Mouse (Mus musculus): ENCODE results near the gene Bach2. TPM values are rescaled to one million over a fixed set of nuclear protein-coding genes. Genes with fewer than 3 reads are reported as not detected.

Bach2 gene
- polyA plus RNA-seq, 1 experiment = 14.1 TPM

GRCm38 (mm10) chr4:32562319-32563115, 323.9 kb downstream of the Bach2 start:
- WGBS = 95% methylated on average over 35 of the region's 35 CpGs
- Histone ChIP-seq H3K4me1 (ENCODE audit: control insufficient read depth, insufficient read depth, insufficient read length) (peaks cover 15% of the 10 kb centered on the region; the same call in 1 of the 2 replicates), H3K27ac (ENCODE audit: insufficient read depth, low read length) (peak overlapping the region; percentile 11; the same call in 1 of the 2 replicates), H3K4me3 (ENCODE audit: extremely low read depth, insufficient read depth, insufficient read length) (no peak overlapping the region), H3K36me3 (ENCODE audit: control insufficient read depth, insufficient read depth, low read length) (peaks cover 13% of the 10 kb centered on the region), H3K27me3 (ENCODE audit: control insufficient read depth, insufficient read depth, low read length) (no peaks in the 10 kb centered on the region)
- TF ChIP-seq CTCF (IDR thresholded peaks at IDR 0.05; ENCODE audit: extremely low read depth, insufficient read depth, insufficient read length, insufficient replicate concordance) = no peak
- TF ChIP-seq POLR2A (IDR thresholded peaks at IDR 0.05; ENCODE audit: low read depth, low read length) = no peak
- no peak for DNase-seq (ENCODE audit: low read depth in 1 of 2, low spot score in 2 of 2)

- no peak for TF ChIP-seq CTCF (IDR thresholded peaks at IDR 0.05; ENCODE audit: extremely low read depth, insufficient read depth, insufficient read length, insufficient replicate concordance)
- TF ChIP-seq POLR2A (IDR thresholded peaks at IDR 0.05; ENCODE audit: low read depth, low read length) = no peak
- whole genome bisulfite sequencing = 54% methylated on average over 7 of the region's 7 CpGs
- no peaks in the 10 kb centered on the region for H3K27me3 ChIP-seq (ENCODE audit: control insufficient read depth, insufficient read depth, low read length)
- peak in 1 of 2 experiments; percentile 21 for DNase-seq (ENCODE audit: low read depth in 1 of 2, low spot score in 2 of 2)
- no peak overlapping the region for H3K4me3 ChIP-seq (ENCODE audit: extremely low read depth, insufficient read depth, insufficient read length)
- H3K36me3 ChIP-seq (ENCODE audit: control insufficient read depth, insufficient read depth, low read length) = peaks cover 13% of the 10 kb centered on the region
- H3K27ac ChIP-seq (ENCODE audit: insufficient read depth, low read length) = peak overlapping the region; percentile 93
- peaks cover 15% of the 10 kb centered on the region; the same call in 1 of the 2 replicates for H3K4me1 ChIP-seq (ENCODE audit: control insufficient read depth, insufficient read depth, insufficient read length)
These were observed 325.8 kb downstream of the Bach2 start for GRCm38 (mm10) chr4:32564416-32564815.

- Histone ChIP-seq H3K4me1 (ENCODE audit: control insufficient read depth, insufficient read depth, insufficient read length) (peaks cover 17% of the 10 kb centered on the region; the same call in 1 of the 2 replicates), H3K27me3 (ENCODE audit: control insufficient read depth, insufficient read depth, low read length) (no peaks in the 10 kb centered on the region), H3K4me3 (ENCODE audit: extremely low read depth, insufficient read depth, insufficient read length) (peak overlapping the region; percentile 14; the same call in 1 of the 2 replicates), H3K36me3 (ENCODE audit: control insufficient read depth, insufficient read depth, low read length) (peaks cover 13% of the 10 kb centered on the region), H3K27ac (ENCODE audit: insufficient read depth, low read length) (peak overlapping the region; percentile 93)
- no peak for TF ChIP-seq CTCF (IDR thresholded peaks at IDR 0.05; ENCODE audit: extremely low read depth, insufficient read depth, insufficient read length, insufficient replicate concordance)
- TF ChIP-seq POLR2A (IDR thresholded peaks at IDR 0.05; ENCODE audit: low read depth, low read length) = no peak
- 17% methylated on average over 8 of the region's 8 CpGs for WGBS
- peak; percentile 45 to 58 for DNase-seq (ENCODE audit: low read depth in 1 of 2, low spot score in 2 of 2)
These were observed 326.3 kb downstream of the Bach2 start for GRCm38 (mm10) chr4:32564918-32565317.

- Histone ChIP-seq H3K4me1 (ENCODE audit: control insufficient read depth, insufficient read depth, insufficient read length) (peaks cover 13% of the 10 kb centered on the region; the same call in 1 of the 2 replicates), H3K27me3 (ENCODE audit: control insufficient read depth, insufficient read depth, low read length) (no peaks in the 10 kb centered on the region), H3K36me3 (ENCODE audit: control insufficient read depth, insufficient read depth, low read length) (0 out of 2 replicates have a peak, but pooled peaks cover under 1% of the 10 kb centered on the region), H3K4me3 (ENCODE audit: extremely low read depth, insufficient read depth, insufficient read length) (no peak overlapping the region), H3K27ac (ENCODE audit: insufficient read depth, low read length) (0 out of 2 replicates have a peak overlapping the region, but pooled peaks have one; percentile 3)
- WGBS = 84% methylated on average over 4 of the region's 4 CpGs
- DNase-seq (ENCODE audit: low read depth in 1 of 2, low spot score in 2 of 2) = no peak
- TF ChIP-seq CTCF (IDR thresholded peaks at IDR 0.05; ENCODE audit: extremely low read depth, insufficient read depth, insufficient read length, insufficient replicate concordance) = no peak
- no peak for TF ChIP-seq POLR2A (IDR thresholded peaks at IDR 0.05; ENCODE audit: low read depth, low read length)
These were observed 330.4 kb downstream of the Bach2 start for GRCm38 (mm10) chr4:32569054-32569453.

- no peak for DNase-seq (ENCODE audit: low read depth in 1 of 2, low spot score in 2 of 2)
- H3K4me1 ChIP-seq (ENCODE audit: control insufficient read depth, insufficient read depth, insufficient read length) = peaks cover 3% of the 10 kb centered on the region; the same call in 1 of the 2 replicates
- H3K36me3 ChIP-seq (ENCODE audit: control insufficient read depth, insufficient read depth, low read length) = 0 out of 2 replicates have a peak, but pooled peaks cover under 1% of the 10 kb centered on the region
- H3K4me3 ChIP-seq (ENCODE audit: extremely low read depth, insufficient read depth, insufficient read length) = no peak overlapping the region
- 77% methylated on average over 17 of the region's 17 CpGs for WGBS
- no peaks in the 10 kb centered on the region for H3K27me3 ChIP-seq (ENCODE audit: control insufficient read depth, insufficient read depth, low read length)
- no peak for TF ChIP-seq POLR2A (IDR thresholded peaks at IDR 0.05; ENCODE audit: low read depth, low read length)
- TF ChIP-seq CTCF (IDR thresholded peaks at IDR 0.05; ENCODE audit: extremely low read depth, insufficient read depth, insufficient read length, insufficient replicate concordance) = no peak
- H3K27ac ChIP-seq (ENCODE audit: insufficient read depth, low read length) = peak overlapping the region; percentile 35
These were observed 331.7 kb downstream of the Bach2 start for GRCm38 (mm10) chr4:32569995-32570938.

GRCm38 (mm10) chr4:32570939-32571317, 332.3 kb downstream of the Bach2 start:
- peaks cover 2% of the 10 kb centered on the region; the same call in 1 of the 2 replicates for H3K4me1 ChIP-seq (ENCODE audit: control insufficient read depth, insufficient read depth, insufficient read length)
- DNase-seq (ENCODE audit: low read depth in 1 of 2, low spot score in 2 of 2) = no peak
- peaks cover 2% of the 10 kb centered on the region; the same call in 1 of the 2 replicates for H3K36me3 ChIP-seq (ENCODE audit: control insufficient read depth, insufficient read depth, low read length)
- TF ChIP-seq CTCF (IDR thresholded peaks at IDR 0.05; ENCODE audit: extremely low read depth, insufficient read depth, insufficient read length, insufficient replicate concordance) (no peak), POLR2A (IDR thresholded peaks at IDR 0.05; ENCODE audit: low read depth, low read length) (no peak)
- 82% methylated on average over 8 of the region's 8 CpGs for WGBS
- H3K4me3 ChIP-seq (ENCODE audit: extremely low read depth, insufficient read depth, insufficient read length) = no peak overlapping the region
- H3K27ac ChIP-seq (ENCODE audit: insufficient read depth, low read length) = 0 out of 2 replicates have a peak overlapping the region, but pooled peaks have one; percentile 10
- no peaks in the 10 kb centered on the region for H3K27me3 ChIP-seq (ENCODE audit: control insufficient read depth, insufficient read depth, low read length)

Data from spleen, adult 2 months (tissue).